Mouse (Mus musculus) heart, embryonic 13.5 days (tissue): ENCODE data around the gene Stoml1. TPM values are rescaled to one million over a fixed set of nuclear protein-coding genes. Genes with fewer than 3 reads are reported as not detected.

Source experiments
- ATAC-seq: fragments of 200-750 bp; cut with Nextera tagmentation; 2 replicates; pipeline ENCODE4 v1.8.0; 2017; ENCODE audit warnings: moderate TSS enrichment; ENCODE audit not compliant: insufficient number of reproducible peaks, low FRiP score, low TSS enrichment; ENCODE audit errors: extremely low read depth
- H3K27ac ChIP-seq: fragments of 300-500 bp; sonication (generic); replicated peaks from 2 replicates; pipeline ENCODE4 v1.5.1; 2015; ENCODE audit warnings: moderate library complexity, mild to moderate bottlenecking, inconsistent platforms
- H3K27me3 ChIP-seq: fragments of 300-500 bp; sonication (generic); replicated peaks from 2 replicates; pipeline ENCODE4 v1.6.1; 2015; ENCODE audit warnings: mild to moderate bottlenecking, inconsistent platforms
- H3K36me3 ChIP-seq: fragments of 300-500 bp; sonication (generic); 2 replicates; pipeline ENCODE4 v1.6.1; 2015; ENCODE audit warnings: mild to moderate bottlenecking, inconsistent platforms
- H3K4me1 ChIP-seq: fragments of 300-500 bp; sonication (generic); 2 replicates; pipeline ENCODE4 v1.6.1; 2015; ENCODE audit warnings: inconsistent platforms
- H3K4me2 ChIP-seq: fragments of 300-500 bp; sonication (generic); 2 replicates; pipeline ENCODE4 v1.6.1; 2015; ENCODE audit warnings: inconsistent platforms, mild to moderate bottlenecking, moderate library complexity
- H3K4me3 ChIP-seq: fragments of 300-500 bp; sonication (generic); 2 replicates; pipeline ENCODE4 v1.5.1; 2015; ENCODE audit warnings: moderate library complexity, mild to moderate bottlenecking, inconsistent platforms
- H3K9ac ChIP-seq: fragments of 300-500 bp; sonication (generic); 2 replicates; pipeline ENCODE4 v1.6.1; 2015; ENCODE audit warnings: inconsistent platforms, mild to moderate bottlenecking, moderate library complexity
- H3K9me3 ChIP-seq: fragments of 300-500 bp; sonication (generic); 2 replicates; pipeline ENCODE4 v1.6.1; 2016; ENCODE audit warnings: inconsistent platforms
- WGBS: fragments of 180-500 bp; shearing (Covaris S2); methylation state at CpG from one replicate; pipeline ENCODE4 v1.1.7; 2015; ENCODE audit warnings: mixed read lengths; 5-methylcytosine and 5-hydroxymethylcytosine counted together
- polyA plus RNA-seq: library from polyadenylated mRNA; unstranded; fragments of >200 nt; fragmentation: Nextera tagmentation; extraction: Ambion mirVana; gene quantifications from 2 replicates; pipeline ENCODE4 v1.2.1, GENCODE M21; 2015

Gene Stoml1
- polyA plus RNA-seq, 1 experiment from 2014 or later, result 25.0 TPM

GRCm38 (mm10) chr9:58218539-58218938 is 34.4 kb upstream of the Stoml1 start:
- no peak for ATAC-seq
- no peak overlapping the region for H3K4me2 ChIP-seq
- no peaks in the 10 kb centered on the region for H3K9me3 ChIP-seq
- no peak overlapping the region for H3K4me3 ChIP-seq
- H3K4me1 ChIP-seq, result peaks cover 15% of the 10 kb centered on the region
- H3K27ac ChIP-seq, result no peak overlapping the region
- no peak overlapping the region for H3K9ac ChIP-seq
- no peaks in the 10 kb centered on the region for H3K27me3 ChIP-seq
- peaks cover 39% of the 10 kb centered on the region for H3K36me3 ChIP-seq
- WGBS, result 76% methylated on average over 3 of the region's 3 CpGs

GRCm38 (mm10) chr9:58220218-58220903 is 32.6 kb upstream of the Stoml1 start:
- Histone ChIP-seq H3K4me1 (no peaks in the 10 kb centered on the region), H3K4me2 (no peak overlapping the region), H3K9ac (no peak overlapping the region), H3K9me3 (no peaks in the 10 kb centered on the region), H3K4me3 (no peak overlapping the region), H3K27me3 (no peaks in the 10 kb centered on the region), H3K36me3 (peaks cover 56% of the 10 kb centered on the region), H3K27ac (no peak overlapping the region)
- WGBS, result 67% methylated on average over 24 of the region's 24 CpGs
- no peak for ATAC-seq

- Histone ChIP-seq H3K4me2 (no peak overlapping the region), H3K9ac (no peak overlapping the region), H3K36me3 (peaks cover 87% of the 10 kb centered on the region), H3K27ac (no peak overlapping the region), H3K27me3 (no peaks in the 10 kb centered on the region), H3K9me3 (no peaks in the 10 kb centered on the region), H3K4me3 (no peak overlapping the region), H3K4me1 (peaks cover 7% of the 10 kb centered on the region; the same call in 1 of the 2 replicates)
- ATAC-seq, result no peak
- 79% methylated on average over 2 of the region's 2 CpGs for WGBS
Observed at GRCm38 (mm10) chr9:58224356-58224755, 28.6 kb upstream of the Stoml1 start.

- Histone ChIP-seq H3K27ac (no peak overlapping the region), H3K4me3 (no peak overlapping the region), H3K27me3 (no peaks in the 10 kb centered on the region), H3K36me3 (peaks cover 91% of the 10 kb centered on the region), H3K9ac (no peak overlapping the region), H3K4me1 (peaks cover 7% of the 10 kb centered on the region; the same call in 1 of the 2 replicates), H3K4me2 (no peak overlapping the region), H3K9me3 (no peaks in the 10 kb centered on the region)
- WGBS, result 57% methylated on average over 9 of the region's 9 CpGs
- no peak for ATAC-seq
Observed at GRCm38 (mm10) chr9:58225915-58226913, 26.8 kb upstream of the Stoml1 start.

- ATAC-seq, result no peak
- Histone ChIP-seq H3K4me3 (no peak overlapping the region), H3K9me3 (no peaks in the 10 kb centered on the region), H3K4me1 (peaks cover 24% of the 10 kb centered on the region), H3K36me3 (peaks cover 87% of the 10 kb centered on the region), H3K4me2 (no peak overlapping the region), H3K27ac (no peak overlapping the region), H3K27me3 (no peaks in the 10 kb centered on the region), H3K9ac (no peak overlapping the region)
- WGBS, result 92% methylated on average over 9 of the region's 9 CpGs
Observed at GRCm38 (mm10) chr9:58228777-58229466, 24.0 kb upstream of the Stoml1 start.

GRCm38 (mm10) chr9:58231746-58232145 is 21.2 kb upstream of the Stoml1 start:
- Histone ChIP-seq H3K9me3 (no peaks in the 10 kb centered on the region), H3K36me3 (peaks cover 79% of the 10 kb centered on the region), H3K27ac (peak overlapping the region; percentile 76), H3K4me1 (peaks cover 17% of the 10 kb centered on the region), H3K27me3 (no peaks in the 10 kb centered on the region), H3K4me2 (no peak overlapping the region), H3K9ac (no peak overlapping the region; the same call in 1 of the 2 replicates), H3K4me3 (no peak overlapping the region)
- ATAC-seq, result no peak
- 56% methylated on average over 6 of the region's 6 CpGs for WGBS

GRCm38 (mm10) chr9:58232374-58232773 is 20.6 kb upstream of the Stoml1 start:
- no peak for ATAC-seq
- Histone ChIP-seq H3K36me3 (peaks cover 75% of the 10 kb centered on the region), H3K9me3 (no peaks in the 10 kb centered on the region), H3K4me1 (peaks cover 17% of the 10 kb centered on the region), H3K27me3 (no peaks in the 10 kb centered on the region), H3K27ac (peak overlapping the region; percentile 76), H3K4me2 (no peak overlapping the region), H3K9ac (no peak overlapping the region; the same call in 1 of the 2 replicates), H3K4me3 (no peak overlapping the region)
- WGBS, result 47% methylated on average over 5 of the region's 5 CpGs

GRCm38 (mm10) chr9:58234502-58235015 is 18.4 kb upstream of the Stoml1 start:
- no peak overlapping the region for H3K27ac ChIP-seq
- no peaks in the 10 kb centered on the region for H3K9me3 ChIP-seq
- no peak overlapping the region for H3K4me3 ChIP-seq
- no peak overlapping the region for H3K9ac ChIP-seq
- H3K4me2 ChIP-seq, result no peak overlapping the region
- no peak; the same call in 1 of the 2 replicates for ATAC-seq
- H3K4me1 ChIP-seq, result peaks cover 17% of the 10 kb centered on the region
- H3K27me3 ChIP-seq, result no peaks in the 10 kb centered on the region
- peaks cover 56% of the 10 kb centered on the region for H3K36me3 ChIP-seq
- WGBS, result 93% methylated on average over 28 of the region's 28 CpGs

- Histone ChIP-seq H3K36me3 (peaks cover 42% of the 10 kb centered on the region), H3K4me1 (peaks cover 51% of the 10 kb centered on the region), H3K27me3 (no peaks in the 10 kb centered on the region), H3K4me3 (no peak overlapping the region), H3K4me2 (peak overlapping the region; percentile 34), H3K9me3 (no peaks in the 10 kb centered on the region), H3K9ac (peak overlapping the region; percentile 55; the same call in 1 of the 2 replicates), H3K27ac (peak overlapping the region; percentile 76)
- peak; percentile 42; the same call in 1 of the 2 replicates for ATAC-seq
- 41% methylated on average over 9 of the region's 9 CpGs for WGBS
Observed at GRCm38 (mm10) chr9:58241780-58242485, 11.0 kb upstream of the Stoml1 start.

GRCm38 (mm10) chr9:58242696-58243095 is 10.3 kb upstream of the Stoml1 start:
- Histone ChIP-seq H3K36me3 (peaks cover 39% of the 10 kb centered on the region), H3K9me3 (no peaks in the 10 kb centered on the region), H3K4me1 (peaks cover 58% of the 10 kb centered on the region), H3K27me3 (no peaks in the 10 kb centered on the region), H3K9ac (no peak overlapping the region), H3K4me3 (no peak overlapping the region), H3K27ac (peak overlapping the region; percentile 76), H3K4me2 (no peak overlapping the region)
- ATAC-seq, result no peak
- WGBS, result 67% methylated on average over 5 of the region's 5 CpGs
